Mouse (Mus musculus): Measurements from ENCODE around the gene Ckm.

GRCm38 (mm10) chr7:19373367-19373766 lies 31.2 kb upstream of the Ckm start:
- TF ChIP-seq CTCF (IDR thresholded peaks at IDR 0.05; ENCODE audit: borderline replicate concordance, extremely low read depth, insufficient read depth, insufficient read length) (no peak), POLR2A (IDR thresholded peaks at IDR 0.05; ENCODE audit: borderline replicate concordance, extremely low read depth, insufficient read depth, insufficient read length, poor library complexity, severe bottlenecking) (no peak)

All from brain, embryonic 14.5 days (tissue).